Mouse (Mus musculus) cerebellum, postnatal 14 days (tissue): ENCODE measurements around the gene Cenpv.

ENCODE experiments used
- DNase-seq, 2 experiments: peaks; one replicate each; pipeline ENCODE4 v3.0.0; 2021; ENCODE audit warnings: mixed read lengths in 2 of 2

Gene Cenpv

GRCm38 (mm10) chr11:62539089-62539890 is at the start of gene Cenpv:
Gene Cenpv, minus strand, starts transcription at chr11:62539261.
- peak; percentile 89 for DNase-seq

GRCm38 (mm10) chr11:62587034-62587433 is 48.0 kb upstream of the Cenpv start:
- DNase-seq = no peak

- DNase-seq = no peak
Observed at GRCm38 (mm10) chr11:62584671-62585206, 45.7 kb upstream of the Cenpv start.

GRCm38 (mm10) chr11:62583031-62583430 is 44.0 kb upstream of the Cenpv start:
- DNase-seq = no peak

GRCm38 (mm10) chr11:62576530-62577152 is 37.6 kb upstream of the Cenpv start:
- peak in 1 of 2 experiments; percentile 20 for DNase-seq

GRCm38 (mm10) chr11:62575659-62576438 is 36.8 kb upstream of the Cenpv start:
- DNase-seq = peak; percentile 89 to 93

- peak; percentile 97 for DNase-seq
Observed at GRCm38 (mm10) chr11:62575297-62575658, 36.2 kb upstream of the Cenpv start.

GRCm38 (mm10) chr11:62574703-62575085 is 35.6 kb upstream of the Cenpv start:
- no peak for DNase-seq

- DNase-seq = no peak
Observed at GRCm38 (mm10) chr11:62573959-62574702, 35.1 kb upstream of the Cenpv start, which contains the start of gene Trpv2. Gene Trpv2, plus strand, starts transcription at chr11:62574486.

GRCm38 (mm10) chr11:62568300-62568699 is 29.2 kb upstream of the Cenpv start:
- no peak for DNase-seq

- DNase-seq = no peak
Observed at GRCm38 (mm10) chr11:62566211-62566610, 27.1 kb upstream of the Cenpv start.

- DNase-seq = no peak
Observed at GRCm38 (mm10) chr11:62565747-62566146, 26.7 kb upstream of the Cenpv start.

- no peak for DNase-seq
Observed at GRCm38 (mm10) chr11:62563590-62563989, 24.5 kb upstream of the Cenpv start.

- peak in 1 of 2 experiments; percentile 31 for DNase-seq
Observed at GRCm38 (mm10) chr11:62560463-62561016, 21.5 kb upstream of the Cenpv start.

GRCm38 (mm10) chr11:62558961-62559646 is 20.0 kb upstream of the Cenpv start:
- no peak for DNase-seq

GRCm38 (mm10) chr11:62558152-62558551 is 19.1 kb upstream of the Cenpv start:
- no peak for DNase-seq

- DNase-seq = no peak
Observed at GRCm38 (mm10) chr11:62557205-62557604, 18.1 kb upstream of the Cenpv start.

GRCm38 (mm10) chr11:62555896-62556412 is 16.9 kb upstream of the Cenpv start:
- DNase-seq = no peak

- DNase-seq = no peak
Observed at GRCm38 (mm10) chr11:62554934-62555517, 16.0 kb upstream of the Cenpv start.

GRCm38 (mm10) chr11:62554163-62554855 is 15.2 kb upstream of the Cenpv start:
- no peak for DNase-seq
